Mouse (Mus musculus): ENCODE results near the gene Nr2e3. TPM values are rescaled to one million over a fixed set of nuclear protein-coding genes. Genes with fewer than 3 reads are reported as not detected.
"Not testable (repeated sequence)": the region's sequence is repeated elsewhere in the genome, so short reads cannot be mapped to it uniquely, and the experiment has no call there.

Gene Nr2e3
- polyA plus RNA-seq, 1 experiment from 2014 or later = 0.42 TPM

DNA sequence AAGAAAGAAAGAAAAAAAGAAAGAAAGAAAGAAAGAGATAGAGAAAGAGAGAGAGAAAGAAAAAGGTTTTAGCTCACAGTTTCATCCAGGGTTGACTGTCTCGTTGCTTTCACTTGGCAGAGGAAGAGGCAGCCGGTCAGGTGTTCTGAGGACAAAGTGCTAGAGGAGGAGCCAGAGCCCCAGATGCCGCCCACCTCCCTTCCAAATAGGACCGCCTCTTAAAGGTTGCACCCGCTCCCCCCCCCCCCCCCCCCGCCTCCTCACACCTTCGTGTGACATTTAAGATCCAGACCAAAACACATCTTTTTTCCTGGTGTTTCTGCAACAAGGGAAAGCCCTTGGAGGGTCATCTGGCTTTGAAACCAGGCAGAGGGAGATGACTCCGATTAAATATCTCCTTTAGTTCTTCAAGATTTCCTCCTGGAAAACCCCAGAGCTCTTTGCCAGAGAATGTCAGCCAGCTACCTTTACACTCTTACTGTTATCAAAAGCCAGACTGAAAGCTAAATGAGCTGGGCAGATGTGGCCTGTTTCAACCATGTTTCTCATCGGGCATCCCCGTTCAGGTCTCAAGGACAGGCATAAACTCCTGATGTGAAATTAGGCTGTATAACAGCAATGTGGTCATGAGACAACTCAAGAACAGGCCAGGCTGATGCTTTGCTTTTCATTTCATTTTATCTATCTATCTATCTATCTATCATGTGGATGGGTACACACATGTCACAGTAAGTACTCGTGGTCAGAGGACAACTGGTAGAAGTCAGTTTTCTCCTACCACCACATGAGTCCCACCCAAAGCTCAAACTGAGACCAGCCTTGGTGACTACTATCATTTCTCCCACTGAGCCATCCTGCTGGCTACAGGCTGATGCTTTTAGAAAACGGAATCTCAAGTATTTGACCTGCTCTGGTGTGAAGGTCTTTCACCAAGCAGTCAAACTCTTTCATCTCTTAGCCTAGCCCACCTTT lies 19.3 kb downstream of the Nr2e3 start:
- Histone ChIP-seq H3K27me3 (ENCODE audit: control insufficient read depth, insufficient read depth, low read length) (no peaks in the 10 kb centered on the region), H3K36me3 (replicated peaks; ENCODE audit: control insufficient read depth, insufficient read depth, low read depth, low read length) (no peaks in the 10 kb centered on the region), H3K4me1 (ENCODE audit: control insufficient read depth, insufficient read depth, low read length) (no peaks in the 10 kb centered on the region), H3K4me2 (ENCODE audit: low read depth, low read length) (no peak overlapping the region), H3K4me3 (ENCODE audit: low read depth, low read length) (no peak overlapping the region), H3K9me3 (replicated peaks; ENCODE audit: control insufficient read depth, low read length) (no peaks in the 10 kb centered on the region), H3K9ac (replicated peaks; ENCODE audit: low read length) (no peak overlapping the region), H3K27ac (replicated peaks; ENCODE audit: low read depth, low read length) (no peak overlapping the region)
- 71% methylated on average over 10 of the region's 12 CpGs for WGBS
- DNase-seq (ENCODE audit: low spot score) = no peak
- no peak for ATAC-seq (replicated peaks; ENCODE audit: insufficient number of reproducible peaks, low FRiP score, low TSS enrichment, low read depth)

DNA sequence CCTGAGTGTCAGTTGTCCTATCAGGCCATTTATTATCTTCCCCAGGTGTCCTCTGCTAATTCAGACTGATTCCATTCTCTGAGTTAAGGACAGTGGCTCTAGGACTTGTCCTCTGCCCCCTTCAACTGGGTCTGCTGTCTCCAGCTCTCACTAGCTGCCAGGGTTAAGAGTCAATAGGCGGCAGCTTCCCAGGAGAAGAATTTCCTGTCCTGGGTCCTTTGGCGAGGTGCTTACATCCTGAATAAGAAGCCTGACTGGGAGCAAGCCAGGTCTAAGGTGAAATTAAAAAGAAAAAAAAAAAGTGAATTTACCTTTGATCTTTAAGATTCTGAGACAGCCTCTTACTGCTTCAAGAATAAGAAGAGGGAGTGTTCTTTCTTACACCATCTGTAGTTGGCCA lies 20.8 kb downstream of the Nr2e3 start:
- Histone ChIP-seq H3K4me2 (ENCODE audit: low read depth, low read length) (no peak overlapping the region), H3K27me3 (ENCODE audit: control insufficient read depth, insufficient read depth, low read length) (no peaks in the 10 kb centered on the region), H3K4me3 (ENCODE audit: low read depth, low read length) (no peak overlapping the region), H3K27ac (replicated peaks; ENCODE audit: low read depth, low read length) (no peak overlapping the region), H3K9ac (replicated peaks; ENCODE audit: low read length) (no peak overlapping the region), H3K9me3 (replicated peaks; ENCODE audit: control insufficient read depth, low read length) (no peaks in the 10 kb centered on the region), H3K4me1 (ENCODE audit: control insufficient read depth, insufficient read depth, low read length) (no peaks in the 10 kb centered on the region), H3K36me3 (replicated peaks; ENCODE audit: control insufficient read depth, insufficient read depth, low read depth, low read length) (no peaks in the 10 kb centered on the region)
- ATAC-seq (replicated peaks; ENCODE audit: insufficient number of reproducible peaks, low FRiP score, low TSS enrichment, low read depth) = no peak
- WGBS = 50% methylated on average over 2 of the region's 2 CpGs
- no peak for DNase-seq (ENCODE audit: low spot score)

DNA sequence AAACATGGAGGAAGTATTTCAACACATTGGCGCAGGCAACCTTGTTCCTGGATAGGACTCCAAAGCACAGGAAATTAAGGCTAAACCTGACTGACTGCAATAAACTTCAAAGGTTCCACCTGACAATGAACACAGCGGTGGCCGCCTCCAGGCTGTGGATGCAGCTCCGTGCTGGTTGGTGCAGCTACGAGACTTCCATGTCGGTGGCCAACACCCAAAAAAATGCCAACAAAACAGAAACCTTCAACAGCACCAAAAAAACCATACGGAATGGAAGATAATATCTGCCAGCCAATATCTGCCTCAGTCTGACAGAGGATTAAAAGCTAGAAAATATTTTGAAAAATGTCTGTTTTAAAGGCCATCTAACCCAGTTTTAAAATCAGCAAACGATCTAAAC lies 21.9 kb downstream of the Nr2e3 start:
- Histone ChIP-seq H3K9ac (replicated peaks; ENCODE audit: low read length) (no peak overlapping the region), H3K27ac (replicated peaks; ENCODE audit: low read depth, low read length) (no peak overlapping the region), H3K4me1 (ENCODE audit: control insufficient read depth, insufficient read depth, low read length) (no peaks in the 10 kb centered on the region), H3K27me3 (ENCODE audit: control insufficient read depth, insufficient read depth, low read length) (no peaks in the 10 kb centered on the region), H3K4me2 (ENCODE audit: low read depth, low read length) (no peak overlapping the region), H3K36me3 (replicated peaks; ENCODE audit: control insufficient read depth, insufficient read depth, low read depth, low read length) (no peaks in the 10 kb centered on the region), H3K9me3 (replicated peaks; ENCODE audit: control insufficient read depth, low read length) (no peaks in the 10 kb centered on the region), H3K4me3 (ENCODE audit: low read depth, low read length) (no peak overlapping the region)
- no peak for DNase-seq (ENCODE audit: low spot score)
- no peak for ATAC-seq (replicated peaks; ENCODE audit: insufficient number of reproducible peaks, low FRiP score, low TSS enrichment, low read depth)
- WGBS = 80% methylated on average over 8 of the region's 8 CpGs

DNA sequence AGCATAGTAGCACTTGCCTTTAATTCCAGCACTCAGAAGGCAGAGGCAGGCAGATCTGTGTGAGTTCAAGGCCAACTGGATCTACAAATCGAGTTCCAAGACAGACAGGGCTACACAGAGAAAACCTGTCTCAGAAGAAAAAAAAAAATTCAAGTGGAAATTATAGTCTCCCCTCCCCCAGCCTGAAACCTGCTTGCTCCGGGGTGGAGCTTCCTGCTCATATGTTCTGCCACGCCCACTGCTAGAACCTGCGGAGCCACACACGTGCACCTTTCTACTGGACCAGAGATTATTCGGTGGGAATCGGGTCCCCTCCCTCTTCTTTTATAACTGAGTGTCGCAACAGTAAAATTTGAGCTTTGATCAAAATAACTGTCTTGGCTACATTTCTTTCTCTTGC lies 24.6 kb downstream of the Nr2e3 start:
- not testable (repeated sequence) for H3K9me3 ChIP-seq (replicated peaks; ENCODE audit: control insufficient read depth, low read length); H3K9ac ChIP-seq (replicated peaks; ENCODE audit: low read length); ATAC-seq (replicated peaks; ENCODE audit: insufficient number of reproducible peaks, low FRiP score, low TSS enrichment, low read depth); H3K4me2 ChIP-seq (ENCODE audit: low read depth, low read length); H3K27ac ChIP-seq (replicated peaks; ENCODE audit: low read depth, low read length); DNase-seq (ENCODE audit: low spot score); H3K36me3 ChIP-seq (replicated peaks; ENCODE audit: control insufficient read depth, insufficient read depth, low read depth, low read length); H3K27me3 ChIP-seq (ENCODE audit: control insufficient read depth, insufficient read depth, low read length); H3K4me1 ChIP-seq (ENCODE audit: control insufficient read depth, insufficient read depth, low read length); H3K4me3 ChIP-seq (ENCODE audit: low read depth, low read length)
- WGBS = 85% methylated on average over 8 of the region's 8 CpGs

DNA sequence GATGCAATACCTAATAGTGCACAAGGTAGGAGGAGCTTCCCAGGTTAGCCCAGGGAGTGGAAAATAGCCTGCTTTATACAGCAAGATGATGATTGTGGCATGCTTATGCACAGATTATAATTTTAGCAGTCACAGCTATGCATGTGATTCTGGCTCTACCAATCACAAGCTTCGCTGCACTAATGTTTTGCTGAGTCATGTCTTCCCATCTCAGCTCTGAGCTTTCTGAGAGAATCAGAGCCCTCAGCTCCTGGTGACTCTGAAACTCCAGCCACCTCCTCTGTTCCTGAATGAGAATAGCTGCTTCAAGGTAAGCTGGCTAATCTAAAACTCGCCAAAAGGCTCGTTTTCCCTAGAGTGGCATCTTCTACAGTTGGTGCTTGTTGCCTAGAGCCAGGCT lies 30.2 kb downstream of the Nr2e3 start:
- Histone ChIP-seq H3K4me3 (ENCODE audit: low read depth, low read length) (no peak overlapping the region), H3K9me3 (replicated peaks; ENCODE audit: control insufficient read depth, low read length) (no peaks in the 10 kb centered on the region), H3K36me3 (replicated peaks; ENCODE audit: control insufficient read depth, insufficient read depth, low read depth, low read length) (no peaks in the 10 kb centered on the region), H3K9ac (replicated peaks; ENCODE audit: low read length) (no peak overlapping the region), H3K4me1 (ENCODE audit: control insufficient read depth, insufficient read depth, low read length) (no peaks in the 10 kb centered on the region), H3K27ac (replicated peaks; ENCODE audit: low read depth, low read length) (no peak overlapping the region), H3K4me2 (ENCODE audit: low read depth, low read length) (no peak overlapping the region), H3K27me3 (ENCODE audit: control insufficient read depth, insufficient read depth, low read length) (no peaks in the 10 kb centered on the region)
- no peak for DNase-seq (ENCODE audit: low spot score)
- 63% methylated on average over 3 of the region's 3 CpGs for WGBS
- no peak for ATAC-seq (replicated peaks; ENCODE audit: insufficient number of reproducible peaks, low FRiP score, low TSS enrichment, low read depth)

DNA sequence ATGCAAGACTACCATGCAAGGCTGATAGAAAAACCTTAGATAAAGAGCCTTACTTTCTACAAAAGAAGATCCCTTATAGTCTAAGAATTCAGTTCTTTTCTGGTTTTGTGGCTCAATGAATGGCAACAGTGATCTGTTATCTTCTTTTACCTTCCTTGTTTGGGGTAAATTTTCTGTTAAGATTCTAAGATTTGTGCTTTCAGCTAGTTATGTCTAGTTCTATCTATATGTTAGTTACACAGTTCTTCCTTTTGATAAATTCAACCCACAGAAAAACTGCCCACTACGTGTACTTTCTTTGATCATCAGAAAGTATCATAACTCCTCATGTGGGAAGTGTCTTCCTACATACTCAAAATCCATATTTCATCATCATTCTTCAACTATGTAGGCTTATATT lies 45.7 kb downstream of the Nr2e3 start:
- DNase-seq (ENCODE audit: low spot score) (no peak), ATAC-seq (replicated peaks; ENCODE audit: insufficient number of reproducible peaks, low FRiP score, low TSS enrichment, low read depth) (no peak)
- Histone ChIP-seq H3K4me3 (ENCODE audit: low read depth, low read length) (no peak overlapping the region), H3K9ac (replicated peaks; ENCODE audit: low read length) (no peak overlapping the region), H3K4me1 (ENCODE audit: control insufficient read depth, insufficient read depth, low read length) (no peaks in the 10 kb centered on the region), H3K27me3 (ENCODE audit: control insufficient read depth, insufficient read depth, low read length) (no peaks in the 10 kb centered on the region), H3K36me3 (replicated peaks; ENCODE audit: control insufficient read depth, insufficient read depth, low read depth, low read length) (no peaks in the 10 kb centered on the region), H3K4me2 (ENCODE audit: low read depth, low read length) (no peak overlapping the region), H3K9me3 (replicated peaks; ENCODE audit: control insufficient read depth, low read length) (no peaks in the 10 kb centered on the region; the same call in 1 of the 2 replicates), H3K27ac (replicated peaks; ENCODE audit: low read depth, low read length) (no peak overlapping the region)
- 97% methylated on average over 1 of the region's 1 CpGs for WGBS

DNA sequence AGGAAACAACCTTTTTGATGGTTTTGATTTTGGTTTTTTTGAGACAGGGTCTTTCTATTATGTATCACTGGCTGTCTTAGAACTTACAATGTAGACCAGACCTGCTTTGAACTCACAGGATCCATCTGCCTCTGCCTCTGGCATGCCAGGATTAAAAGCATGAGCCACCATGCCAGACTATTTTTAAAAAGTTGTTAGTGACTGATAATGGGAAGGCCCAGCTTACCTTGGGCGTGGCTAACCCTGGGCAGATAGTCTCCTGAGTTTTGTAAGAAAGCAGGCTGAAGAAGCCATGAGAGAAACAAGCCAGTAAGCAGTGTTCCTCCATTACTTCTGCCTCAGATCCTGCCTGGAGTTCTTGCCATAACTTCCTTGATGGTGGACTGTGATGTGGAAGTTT lies 57.1 kb downstream of the Nr2e3 start:
- Histone ChIP-seq H3K4me3 (ENCODE audit: low read depth, low read length) (no peak overlapping the region), H3K27ac (replicated peaks; ENCODE audit: low read depth, low read length) (no peak overlapping the region), H3K9me3 (replicated peaks; ENCODE audit: control insufficient read depth, low read length) (no peaks in the 10 kb centered on the region), H3K27me3 (ENCODE audit: control insufficient read depth, insufficient read depth, low read length) (no peaks in the 10 kb centered on the region), H3K4me2 (ENCODE audit: low read depth, low read length) (no peak overlapping the region), H3K9ac (replicated peaks; ENCODE audit: low read length) (no peak overlapping the region), H3K4me1 (ENCODE audit: control insufficient read depth, insufficient read depth, low read length) (no peaks in the 10 kb centered on the region), H3K36me3 (replicated peaks; ENCODE audit: control insufficient read depth, insufficient read depth, low read depth, low read length) (no peaks in the 10 kb centered on the region)
- WGBS = 76% methylated on average over 1 of the region's 1 CpGs
- DNase-seq (ENCODE audit: low spot score) = no peak
- no peak for ATAC-seq (replicated peaks; ENCODE audit: insufficient number of reproducible peaks, low FRiP score, low TSS enrichment, low read depth)

Data from embryonic facial prominence, embryonic 11.5 days (tissue).